Mouse (Mus musculus): Measurements from ENCODE around the gene Ttbk1.

DNA sequence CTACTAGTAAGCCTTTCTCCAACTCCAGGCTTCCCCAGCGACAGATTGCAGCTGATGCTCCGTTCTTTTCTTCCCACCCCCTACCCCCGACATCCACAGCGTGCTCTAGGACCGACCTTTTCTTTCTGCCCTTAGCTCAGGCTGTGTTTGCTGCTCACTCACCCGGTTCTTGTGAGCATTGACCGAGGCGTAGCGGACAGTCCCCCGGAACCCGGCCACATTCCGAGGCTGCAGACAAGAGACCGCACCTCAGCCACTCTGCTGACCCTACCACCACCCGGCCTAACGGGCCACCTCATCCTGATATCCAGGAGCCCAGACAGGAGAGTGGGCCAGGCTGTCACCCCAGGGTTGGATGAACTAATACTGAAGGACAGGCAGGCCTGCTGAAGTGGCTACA lies 10.2 kb downstream of the Ttbk1 start:
- no peak for TF ChIP-seq CTCF (conservative IDR thresholded peaks at IDR 0.05; ENCODE audit: low read length)
- no peak for TF ChIP-seq NANOG (IDR thresholded peaks at IDR 0.05; ENCODE audit: borderline replicate concordance, low read length)
- no peak for TF ChIP-seq POU5F1 (IDR thresholded peaks at IDR 0.05; ENCODE audit: borderline replicate concordance, low read length)

Measured in E14TG2a.4 (cell line).